16 mouse cellular contexts compared by ENCODE assay signal in the genomic region with DNA sequence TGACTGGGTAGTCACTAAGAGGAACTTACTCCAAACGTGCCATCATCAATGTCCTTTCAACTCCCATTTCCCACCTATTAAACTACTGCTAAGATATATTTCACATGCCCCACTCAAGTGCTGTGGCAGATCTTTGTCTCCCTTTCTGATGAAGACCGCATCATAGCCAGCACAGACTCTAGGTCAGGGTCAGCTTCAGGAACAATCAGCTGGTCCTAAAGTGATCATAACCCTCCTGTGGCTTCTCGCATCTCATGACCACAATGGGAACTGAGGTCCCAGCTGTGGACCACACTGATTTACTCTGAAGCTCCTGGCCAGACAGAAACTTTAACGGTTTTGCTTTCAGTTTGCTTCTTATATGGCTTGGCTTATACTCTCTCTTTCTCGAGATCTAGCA.
DNase-seq lines count a peak whose midpoint lies in the region; ATAC-seq and TF ChIP-seq lines count a peak whose summit lies in the region.
"Had no signal": no experiment of that assay in that cellular context is flagged by ENCODE, and none has a peak within 500 bp of the region (broad histone marks: within the 10 kb centered on the region; RNA-seq: fewer than 3 reads in every experiment).

No protein-coding gene starts in this region.

- no peak overlapping the region for H3K4me3 ChIP-seq in heart, embryonic 15.5 days
- no peak overlapping the region for H3K4me3 ChIP-seq in brown adipose tissue, adult 24 weeks (ENCODE audit: insufficient read depth, low read depth, low read length)
- no peak overlapping the region for H3K4me3 ChIP-seq in myocyte
- H3K4me3 ChIP-seq: forebrain, embryonic 15.5 days; liver, embryonic 15.5 days; neural tube, embryonic 15.5 days had no signal

- intact Hi-C loops in heart, postnatal 14 days (cut with DNase I), result loop anchor here (5.0 kb wide), 1 partner anchor 66 kb away; a partner anchor contains a TSS
- intact Hi-C loops in left cerebral cortex, postnatal 14 days (cut with DNase I), result no loop called here

- 69% methylated on average over 5 of the region's 5 CpGs for WGBS in heart, embryonic 15.5 days

- peaks cover 78% of the 10 kb centered on the region for H3K79me2 ChIP-seq in myocyte (ENCODE audit: control insufficient read depth, insufficient read depth)

- no peaks in the 10 kb centered on the region for H3K36me3 ChIP-seq in heart, embryonic 15.5 days
- no peaks in the 10 kb centered on the region for H3K36me3 ChIP-seq in myocyte (ENCODE audit: control insufficient read depth, insufficient read depth)
- H3K36me3 ChIP-seq: forebrain, embryonic 15.5 days; liver, embryonic 15.5 days; neural tube, embryonic 15.5 days had no signal

- peaks cover 67% of the 10 kb centered on the region for H3K4me1 ChIP-seq in heart, embryonic 15.5 days (replicated peaks)
- peaks cover 21% of the 10 kb centered on the region for H3K4me1 ChIP-seq in brown adipose tissue, adult 24 weeks (ENCODE audit: control insufficient read depth, insufficient read depth, insufficient read length, low read length)
- H3K4me1 ChIP-seq: liver, embryonic 15.5 days had no signal

- H3K27me3 ChIP-seq in heart, embryonic 15.5 days, result no peaks in the 10 kb centered on the region
- no peaks in the 10 kb centered on the region for H3K27me3 ChIP-seq in myocyte (ENCODE audit: control insufficient read depth, insufficient read depth, insufficient read length)
- H3K27me3 ChIP-seq: forebrain, embryonic 15.5 days; liver, embryonic 15.5 days; neural tube, embryonic 15.5 days had no signal

- TF ChIP-seq POLR2A in myocyte (IDR thresholded peaks at IDR 0.05; ENCODE audit: insufficient read length, low read depth), result no peak

- H3K27ac ChIP-seq in heart, embryonic 15.5 days, result peak overlapping the region; percentile 36
- peak overlapping the region; percentile 1; the same call in 1 of the 2 replicates for H3K27ac ChIP-seq in brown adipose tissue, adult 24 weeks (replicated peaks; ENCODE audit: low read depth, low read length)
- H3K27ac ChIP-seq: forebrain, embryonic 15.5 days; liver, embryonic 15.5 days; neural tube, embryonic 15.5 days had no signal

- H3K9me3 ChIP-seq in heart, embryonic 15.5 days (replicated peaks), result no peaks in the 10 kb centered on the region
- H3K9me3 ChIP-seq: forebrain, embryonic 15.5 days; liver, embryonic 15.5 days; neural tube, embryonic 15.5 days had no signal

- no peak for DNase-seq in heart, postnatal 14 days
- DNase-seq in CD4-positive helper T cell, adult 2 months (ENCODE audit: low read depth, low spot score), result peak; percentile 49
- DNase-seq in left cerebral cortex, postnatal 14 days (ENCODE audit: low spot score in 2 of 2), result no peak
- DNase-seq in frontal cortex, postnatal 14 days (ENCODE audit: low spot score in 2 of 2), result no peak
- DNase-seq: adrenal gland, postnatal 25 days; cerebellum, postnatal 36 days; gastrocnemius, postnatal 25 days; kidney, postnatal 4 days; lung, postnatal 36 days had no signal

- no peak overlapping the region for H3ac ChIP-seq in myocyte (ENCODE audit: control insufficient read depth, insufficient read length)

- no peak for ATAC-seq in heart, embryonic 15.5 days (replicated peaks; ENCODE audit: insufficient number of reproducible peaks, insufficient read depth, low FRiP score, low read depth)
- ATAC-seq: forebrain, embryonic 15.5 days; intestine, postnatal 0 days had no signal

- no peak overlapping the region for H3K9ac ChIP-seq in heart, embryonic 15.5 days
- H3K9ac ChIP-seq: forebrain, embryonic 15.5 days; liver, embryonic 15.5 days; neural tube, embryonic 15.5 days had no signal

- H3K4me2 ChIP-seq in heart, embryonic 15.5 days, result no peak overlapping the region
- peak overlapping the region; percentile 58 for H3K4me2 ChIP-seq in myocyte (ENCODE audit: low read depth)
- H3K4me2 ChIP-seq: forebrain, embryonic 15.5 days; liver, embryonic 15.5 days; neural tube, embryonic 15.5 days had no signal

TF ChIP-seq in myocyte, 11 proteins besides CTCF, POLR2A, EP300 and RAD21:
- TF ChIP-seq MYOG (IDR thresholded peaks at IDR 0.05; ENCODE audit: control insufficient read depth in 1 of 3, insufficient read depth in 1 of 3, insufficient read length in 2 of 3, low read depth in 2 of 3), result no peak
- TF ChIP-seq MYOD1 (IDR thresholded peaks at IDR 0.05; ENCODE audit: control insufficient read depth in 1 of 3, insufficient read length in 2 of 3, low read depth in 2 of 3), result no peak
- TF ChIP-seq POLR2AphosphoS2 (IDR thresholded peaks at IDR 0.05; ENCODE audit: insufficient read length, low read depth), result no peak
- TF ChIP-seq TCF12 (IDR thresholded peaks at IDR 0.05; ENCODE audit: insufficient read depth, poor library complexity, severe bottlenecking), result no peak
- TF ChIP-seq TCF3 (IDR thresholded peaks at IDR 0.05; ENCODE audit: insufficient read length, low read depth), result no peak
- no peak for TF ChIP-seq CEBPB (IDR thresholded peaks at IDR 0.05; ENCODE audit: insufficient read depth, poor library complexity, severe bottlenecking)
- no peak for TF ChIP-seq E2F4 (IDR thresholded peaks at IDR 0.05; ENCODE audit: insufficient read depth)
- no peak for TF ChIP-seq USF1 (IDR thresholded peaks at IDR 0.05; ENCODE audit: low read depth)
- no peak for TF ChIP-seq SRF (IDR thresholded peaks at IDR 0.05; ENCODE audit: control insufficient read depth, insufficient read length, low read depth)
- no peak for TF ChIP-seq MAX (IDR thresholded peaks at IDR 0.05; ENCODE audit: low read depth)
- TF ChIP-seq REST (IDR thresholded peaks at IDR 0.05; ENCODE audit: insufficient read depth, insufficient read length), result no peak
TF ChIP-seq in myocyte: peak in this region for 0.
